Mouse (Mus musculus): Measurements from ENCODE around the gene Reep6.

- TF ChIP-seq CTCF (conservative IDR thresholded peaks at IDR 0.05; ENCODE audit: insufficient read depth, insufficient read length, low read depth, low read length) = peak; percentile 80
- TF ChIP-seq POLR2A (IDR thresholded peaks at IDR 0.05; ENCODE audit: low read depth, low read length) = no peak
These were observed 44.3 kb downstream of the Reep6 start for GRCm38 (mm10) chr10:80374063-80374462.
